Mouse (Mus musculus) heart, embryonic 11.5 days (tissue): Measurements from ENCODE around the gene Msi2. TPM values are rescaled to one million over a fixed set of nuclear protein-coding genes. Genes with fewer than 3 reads are reported as not detected.

ENCODE experiments used
- ATAC-seq: fragments of 200-750 bp; cut with Nextera tagmentation; replicated peaks from 2 replicates; pipeline ENCODE4 v1.8.0; 2017; ENCODE audit warnings: moderate library complexity; ENCODE audit not compliant: insufficient number of reproducible peaks, low FRiP score, low TSS enrichment
- H3K27ac ChIP-seq: fragments of 300-500 bp; sonication (generic); 2 replicates; pipeline ENCODE4 v1.5.1; 2014; ENCODE audit warnings: mild to moderate bottlenecking, low read depth, low read length
- H3K27me3 ChIP-seq: fragments of 300-500 bp; sonication (generic); 2 replicates; pipeline ENCODE4 v1.6.1; 2014; ENCODE audit warnings: mild to moderate bottlenecking, low read length, mixed read lengths; ENCODE audit not compliant: control insufficient read depth, insufficient read depth
- H3K36me3 ChIP-seq: fragments of 300-500 bp; sonication (generic); 2 replicates; pipeline ENCODE4 v1.6.1; 2014; ENCODE audit warnings: mild to moderate bottlenecking, low read length, moderate library complexity, mixed read lengths; ENCODE audit not compliant: control insufficient read depth, insufficient read depth
- H3K4me1 ChIP-seq: fragments of 300-500 bp; sonication (generic); 2 replicates; pipeline ENCODE4 v1.6.1; 2014; ENCODE audit warnings: low read length; ENCODE audit not compliant: control insufficient read depth, insufficient read depth
- H3K4me2 ChIP-seq: fragments of 300-500 bp; sonication (generic); 2 replicates; pipeline ENCODE4 v1.6.1; 2014; ENCODE audit warnings: mild to moderate bottlenecking, moderate library complexity
- H3K4me3 ChIP-seq: fragments of 300-500 bp; sonication (generic); 2 replicates; pipeline ENCODE4 v1.5.1; 2014; ENCODE audit warnings: low read depth, low read length
- H3K9ac ChIP-seq: fragments of 300-500 bp; sonication (generic); 2 replicates; pipeline ENCODE4 v1.6.1; 2014; ENCODE audit warnings: mild to moderate bottlenecking, low read depth, low read length, moderate library complexity
- H3K9me3 ChIP-seq: fragments of 300-500 bp; sonication (generic); replicated peaks from 2 replicates; pipeline ENCODE4 v1.6.1; 2016; ENCODE audit warnings: low read length; ENCODE audit not compliant: control insufficient read depth
- WGBS: fragments of 180-500 bp; shearing (Covaris S2); extraction: QIAGEN DNeasy Blood & Tissue Kit; methylation state at CpG from one replicate; pipeline ENCODE4 v1.1.7; 2014; ENCODE audit not compliant: insufficient replicate concordance; 5-methylcytosine and 5-hydroxymethylcytosine counted together
- polyA plus RNA-seq: library from polyadenylated mRNA; unstranded; fragments of >200 nt; fragmentation: Nextera tagmentation; extraction: Ambion mirVana; gene quantifications from 2 replicates; pipeline ENCODE4 v1.2.1, GENCODE M21; 2014

Msi2 gene
- polyA plus RNA-seq, 1 experiment from 2014 or later: 18.4 TPM

- WGBS: 2% methylated on average over 6 of the region's 6 CpGs
- Histone ChIP-seq H3K27me3 (no peaks in the 10 kb centered on the region), H3K4me3 (no peak overlapping the region), H3K9ac (no peak overlapping the region), H3K9me3 (no peaks in the 10 kb centered on the region), H3K4me1 (peaks cover 21% of the 10 kb centered on the region), H3K4me2 (no peak overlapping the region), H3K36me3 (no peaks in the 10 kb centered on the region), H3K27ac (peak overlapping the region; percentile 59; the same call in 1 of the 2 replicates)
- no peak for ATAC-seq
These were observed 10.2 kb upstream of the Msi2 start for GRCm38 (mm10) chr11:88728508-88728890.

GRCm38 (mm10) chr11:88727768-88728507 lies 9.6 kb upstream of the Msi2 start:
- WGBS: 60% methylated on average over 20 of the region's 20 CpGs
- ATAC-seq: no peak
- no peak overlapping the region for H3K4me3 ChIP-seq
- H3K27ac ChIP-seq: no peak overlapping the region
- no peaks in the 10 kb centered on the region for H3K36me3 ChIP-seq
- H3K9ac ChIP-seq: no peak overlapping the region
- no peak overlapping the region for H3K4me2 ChIP-seq
- no peaks in the 10 kb centered on the region for H3K27me3 ChIP-seq
- no peaks in the 10 kb centered on the region for H3K9me3 ChIP-seq
- H3K4me1 ChIP-seq: peaks cover 21% of the 10 kb centered on the region

- Histone ChIP-seq H3K4me2 (no peak overlapping the region), H3K9ac (no peak overlapping the region), H3K36me3 (no peaks in the 10 kb centered on the region), H3K9me3 (no peaks in the 10 kb centered on the region), H3K27me3 (no peaks in the 10 kb centered on the region), H3K4me1 (peaks cover 23% of the 10 kb centered on the region), H3K27ac (no peak overlapping the region), H3K4me3 (no peak overlapping the region)
- 54% methylated on average over 10 of the region's 10 CpGs for WGBS
- ATAC-seq: no peak
These were observed 2.9 kb upstream of the Msi2 start for GRCm38 (mm10) chr11:88721144-88721636.

- ATAC-seq: no peak
- Histone ChIP-seq H3K27ac (0 out of 2 replicates have a peak overlapping the region, but pooled peaks have one; percentile 10), H3K4me2 (0 out of 2 replicates have a peak overlapping the region, but pooled peaks have one; percentile 16), H3K4me1 (peaks cover 28% of the 10 kb centered on the region), H3K9me3 (no peaks in the 10 kb centered on the region), H3K27me3 (no peaks in the 10 kb centered on the region), H3K4me3 (no peak overlapping the region), H3K9ac (no peak overlapping the region), H3K36me3 (no peaks in the 10 kb centered on the region)
- 47% methylated on average over 13 of the region's 13 CpGs for WGBS
These were observed 2.2 kb upstream of the Msi2 start for GRCm38 (mm10) chr11:88720261-88721143.

GRCm38 (mm10) chr11:88719601-88720000 lies 1.3 kb upstream of the Msi2 start:
- Histone ChIP-seq H3K9me3 (no peaks in the 10 kb centered on the region), H3K27ac (peak overlapping the region; percentile 90), H3K36me3 (no peaks in the 10 kb centered on the region), H3K4me2 (peak overlapping the region; percentile 95), H3K4me3 (peak overlapping the region; percentile 76; the same call in 1 of the 2 replicates), H3K27me3 (no peaks in the 10 kb centered on the region), H3K4me1 (peaks cover 35% of the 10 kb centered on the region), H3K9ac (no peak overlapping the region)
- 66% methylated on average over 3 of the region's 3 CpGs for WGBS
- ATAC-seq: no peak

- H3K9me3 ChIP-seq: no peaks in the 10 kb centered on the region
- peak; percentile 33 for ATAC-seq
- no peaks in the 10 kb centered on the region for H3K36me3 ChIP-seq
- H3K4me2 ChIP-seq: peak overlapping the region; percentile 95
- peak overlapping the region; percentile 76 for H3K4me3 ChIP-seq
- WGBS: 4% methylated on average over 38 of the region's 38 CpGs
- H3K27ac ChIP-seq: peak overlapping the region; percentile 90
- H3K4me1 ChIP-seq: peaks cover 40% of the 10 kb centered on the region
- no peaks in the 10 kb centered on the region for H3K27me3 ChIP-seq
- peak overlapping the region; percentile 99 for H3K9ac ChIP-seq
These were observed 668 bp upstream of the Msi2 start for GRCm38 (mm10) chr11:88718766-88719595.

- WGBS: under 1% methylated on average over 33 of the region's 38 CpGs
- ATAC-seq: peak; percentile 31
- no peaks in the 10 kb centered on the region for H3K36me3 ChIP-seq
These were observed 666 bp downstream of the Msi2 start for GRCm38 (mm10) chr11:88717644-88718049.

More at GRCm38 (mm10) chr11:88717644-88718049, 666 bp downstream of the Msi2 start:
- Histone ChIP-seq H3K9me3 (no peaks in the 10 kb centered on the region), H3K4me3 (peak overlapping the region; percentile 76), H3K4me1 (peaks cover 40% of the 10 kb centered on the region), H3K9ac (peak overlapping the region; percentile 99), H3K4me2 (peak overlapping the region; percentile 95), H3K27me3 (no peaks in the 10 kb centered on the region), H3K27ac (peak overlapping the region; percentile 90)
